Mouse (Mus musculus): ENCODE measurements around the gene Tenm4. TPM values are rescaled to one million over a fixed set of nuclear protein-coding genes. Genes with fewer than 3 reads are reported as not detected.
A peak's percentile ranks its signal among the peaks of the same experiment; 100 is the strongest.

Tenm4 gene
- polyA plus RNA-seq, 1 experiment from 2014 or later: 0.68 TPM

GRCm38 (mm10) chr7:96859684-96860083 lies 688.6 kb downstream of the Tenm4 start:
- Histone ChIP-seq H3K27ac (ENCODE audit: low read depth) (no peak overlapping the region), H3K36me3 (replicated peaks; ENCODE audit: insufficient read depth, low read length) (peaks cover 7% of the 10 kb centered on the region; the same call in 1 of the 2 replicates), H3K4me3 (ENCODE audit: low read depth, low read length) (no peak overlapping the region), H3K27me3 (ENCODE audit: insufficient read depth, low read length) (no peaks in the 10 kb centered on the region), H3K4me2 (ENCODE audit: low read depth, low read length) (no peak overlapping the region), H3K9me3 (ENCODE audit: low read length) (no peaks in the 10 kb centered on the region), H3K4me1 (ENCODE audit: insufficient read depth) (no peaks in the 10 kb centered on the region), H3K9ac (replicated peaks) (no peak overlapping the region)
- ATAC-seq: no peak
- no peak for DNase-seq
- WGBS (ENCODE audit: insufficient replicate concordance): 75% methylated on average over 5 of the region's 5 CpGs
- TF ChIP-seq CTCF (IDR thresholded peaks at IDR 0.05; ENCODE audit: low read depth) (no peak), EP300 (IDR thresholded peaks at IDR 0.05; ENCODE audit: low read depth) (no peak)

GRCm38 (mm10) chr7:96860650-96861049 lies 689.6 kb downstream of the Tenm4 start:
- no peak overlapping the region for H3K4me2 ChIP-seq (ENCODE audit: low read depth, low read length)
- H3K9ac ChIP-seq (replicated peaks): no peak overlapping the region
- TF ChIP-seq EP300 (IDR thresholded peaks at IDR 0.05; ENCODE audit: low read depth) (no peak), CTCF (IDR thresholded peaks at IDR 0.05; ENCODE audit: low read depth) (no peak)
- no peaks in the 10 kb centered on the region for H3K4me1 ChIP-seq (ENCODE audit: insufficient read depth)
- H3K9me3 ChIP-seq (ENCODE audit: low read length): no peaks in the 10 kb centered on the region
- WGBS (ENCODE audit: insufficient replicate concordance): 53% methylated on average over 4 of the region's 4 CpGs
- peaks cover 7% of the 10 kb centered on the region; the same call in 1 of the 2 replicates for H3K36me3 ChIP-seq (replicated peaks; ENCODE audit: insufficient read depth, low read length)
- DNase-seq (no peak), ATAC-seq (0 out of 2 replicates have a peak, but pooled peaks have one; percentile 21)
- no peak overlapping the region for H3K4me3 ChIP-seq (ENCODE audit: low read depth, low read length)
- no peaks in the 10 kb centered on the region for H3K27me3 ChIP-seq (ENCODE audit: insufficient read depth, low read length)
- no peak overlapping the region for H3K27ac ChIP-seq (ENCODE audit: low read depth)

GRCm38 (mm10) chr7:96864894-96865722 lies 694.1 kb downstream of the Tenm4 start:
- peaks cover 2% of the 10 kb centered on the region; the same call in 1 of the 2 replicates for H3K36me3 ChIP-seq (replicated peaks; ENCODE audit: insufficient read depth, low read length)
- ATAC-seq (no peak), DNase-seq (no peak)
- H3K9ac ChIP-seq (replicated peaks): no peak overlapping the region
- no peaks in the 10 kb centered on the region for H3K27me3 ChIP-seq (ENCODE audit: insufficient read depth, low read length)
- no peaks in the 10 kb centered on the region for H3K9me3 ChIP-seq (ENCODE audit: low read length)
- 70% methylated on average over 7 of the region's 7 CpGs for WGBS (ENCODE audit: insufficient replicate concordance)
- no peak overlapping the region for H3K4me3 ChIP-seq (ENCODE audit: low read depth, low read length)
- H3K4me2 ChIP-seq (ENCODE audit: low read depth, low read length): no peak overlapping the region
- H3K27ac ChIP-seq (ENCODE audit: low read depth): no peak overlapping the region
- no peaks in the 10 kb centered on the region for H3K4me1 ChIP-seq (ENCODE audit: insufficient read depth)
- TF ChIP-seq CTCF (IDR thresholded peaks at IDR 0.05; ENCODE audit: low read depth): no peak
- TF ChIP-seq EP300 (IDR thresholded peaks at IDR 0.05; ENCODE audit: low read depth): no peak

- H3K4me2 ChIP-seq (ENCODE audit: low read depth, low read length): no peak overlapping the region
- no peaks in the 10 kb centered on the region for H3K36me3 ChIP-seq (replicated peaks; ENCODE audit: insufficient read depth, low read length)
- H3K27ac ChIP-seq (ENCODE audit: low read depth): no peak overlapping the region
- H3K4me1 ChIP-seq (ENCODE audit: insufficient read depth): no peaks in the 10 kb centered on the region
- no peak for TF ChIP-seq CTCF (IDR thresholded peaks at IDR 0.05; ENCODE audit: low read depth)
- TF ChIP-seq EP300 (IDR thresholded peaks at IDR 0.05; ENCODE audit: low read depth): no peak
- WGBS (ENCODE audit: insufficient replicate concordance): 79% methylated on average over 16 of the region's 16 CpGs
- no peak for ATAC-seq
- H3K27me3 ChIP-seq (ENCODE audit: insufficient read depth, low read length): no peaks in the 10 kb centered on the region
- no peak overlapping the region for H3K9ac ChIP-seq (replicated peaks)
- H3K4me3 ChIP-seq (ENCODE audit: low read depth, low read length): no peak overlapping the region
- no peak for DNase-seq
- no peaks in the 10 kb centered on the region for H3K9me3 ChIP-seq (ENCODE audit: low read length)
These were observed 698.2 kb downstream of the Tenm4 start for GRCm38 (mm10) chr7:96869079-96869810.

- Histone ChIP-seq H3K36me3 (replicated peaks; ENCODE audit: insufficient read depth, low read length) (no peaks in the 10 kb centered on the region), H3K27ac (ENCODE audit: low read depth) (no peak overlapping the region), H3K9ac (replicated peaks) (no peak overlapping the region), H3K4me1 (ENCODE audit: insufficient read depth) (no peaks in the 10 kb centered on the region), H3K4me3 (ENCODE audit: low read depth, low read length) (no peak overlapping the region), H3K27me3 (ENCODE audit: insufficient read depth, low read length) (no peaks in the 10 kb centered on the region), H3K4me2 (ENCODE audit: low read depth, low read length) (no peak overlapping the region), H3K9me3 (ENCODE audit: low read length) (no peaks in the 10 kb centered on the region)
- TF ChIP-seq EP300 (IDR thresholded peaks at IDR 0.05; ENCODE audit: low read depth): no peak
- TF ChIP-seq CTCF (IDR thresholded peaks at IDR 0.05; ENCODE audit: low read depth): no peak
- DNase-seq (no peak), ATAC-seq (no peak)
- 65% methylated on average over 8 of the region's 8 CpGs for WGBS (ENCODE audit: insufficient replicate concordance)
These were observed 699.4 kb downstream of the Tenm4 start for GRCm38 (mm10) chr7:96870473-96870872.

GRCm38 (mm10) chr7:96871031-96871430 lies 700.0 kb downstream of the Tenm4 start:
- Histone ChIP-seq H3K4me1 (ENCODE audit: insufficient read depth) (no peaks in the 10 kb centered on the region), H3K9ac (replicated peaks) (no peak overlapping the region), H3K27me3 (ENCODE audit: insufficient read depth, low read length) (no peaks in the 10 kb centered on the region), H3K4me3 (ENCODE audit: low read depth, low read length) (no peak overlapping the region), H3K27ac (ENCODE audit: low read depth) (no peak overlapping the region), H3K36me3 (replicated peaks; ENCODE audit: insufficient read depth, low read length) (no peaks in the 10 kb centered on the region), H3K4me2 (ENCODE audit: low read depth, low read length) (no peak overlapping the region), H3K9me3 (ENCODE audit: low read length) (no peaks in the 10 kb centered on the region)
- DNase-seq (no peak), ATAC-seq (no peak)
- no peak for TF ChIP-seq EP300 (IDR thresholded peaks at IDR 0.05; ENCODE audit: low read depth)
- no peak for TF ChIP-seq CTCF (IDR thresholded peaks at IDR 0.05; ENCODE audit: low read depth)
- WGBS (ENCODE audit: insufficient replicate concordance): 77% methylated on average over 4 of the region's 4 CpGs

All from liver, postnatal 0 days (tissue).